8 mouse cellular contexts compared by ENCODE assay signal in genomic region chr19:36409861-36410392, GRCm38 (mm10).
DNase-seq lines count a peak whose midpoint lies in the region; ATAC-seq and TF ChIP-seq lines count a peak whose summit lies in the region.

No protein-coding gene starts in this region.

- peak overlapping the region; percentile 80 for H3K9ac ChIP-seq in ES-E14 (ENCODE audit: insufficient read depth, low read depth, low read length, poor library complexity, severe bottlenecking)
- H3K9ac ChIP-seq in heart, embryonic 11.5 days (ENCODE audit: low read depth, low read length), result peak overlapping the region; percentile 91
- peak overlapping the region; percentile 51 for H3K9ac ChIP-seq in limb, embryonic 15.5 days
- H3K9ac ChIP-seq in neural tube, embryonic 12.5 days, result peak overlapping the region; percentile 72

- H3K36me3 ChIP-seq in ES-E14 (ENCODE audit: control insufficient read depth, insufficient read depth, low read length, poor library complexity, severe bottlenecking), result peaks cover 8% of the 10 kb centered on the region; the same call in 1 of the 2 replicates
- 0 out of 2 replicates have a peak, but pooled peaks cover 4% of the 10 kb centered on the region for H3K36me3 ChIP-seq in heart, embryonic 11.5 days (ENCODE audit: control insufficient read depth, insufficient read depth, low read length)
- H3K36me3 ChIP-seq in limb, embryonic 15.5 days, result no peaks in the 10 kb centered on the region
- H3K36me3 ChIP-seq in neural tube, embryonic 12.5 days, result no peaks in the 10 kb centered on the region

- H3K4me3 ChIP-seq in ES-E14 (ENCODE audit: insufficient read depth in 1 of 2, low read depth in 1 of 2, low read length in 2 of 2, poor library complexity in 1 of 2, severe bottlenecking in 1 of 2), result peak overlapping the region; percentile 87 to 90
- H3K4me3 ChIP-seq in brown adipose tissue, adult 24 weeks (ENCODE audit: insufficient read depth, low read depth, low read length), result peak overlapping the region; percentile 98
- peak overlapping the region; percentile 79 for H3K4me3 ChIP-seq in heart, embryonic 11.5 days (ENCODE audit: low read depth, low read length)
- H3K4me3 ChIP-seq in limb, embryonic 15.5 days, result peak overlapping the region; percentile 75
- peak overlapping the region; percentile 76 for H3K4me3 ChIP-seq in neural tube, embryonic 12.5 days

- H3K9me3 ChIP-seq in ES-E14 (ENCODE audit: control insufficient read depth, insufficient read depth, low read depth, low read length), result no peaks in the 10 kb centered on the region
- no peaks in the 10 kb centered on the region for H3K9me3 ChIP-seq in heart, embryonic 11.5 days (replicated peaks; ENCODE audit: control insufficient read depth, low read length)
- H3K9me3 ChIP-seq in limb, embryonic 15.5 days, result no peaks in the 10 kb centered on the region
- no peaks in the 10 kb centered on the region for H3K9me3 ChIP-seq in neural tube, embryonic 12.5 days

- DNase-seq in left cerebral cortex, postnatal 25 days (ENCODE audit: low spot score in 2 of 2), result peak; percentile 9 to 21
- DNase-seq in left cerebral cortex, adult 11 months (ENCODE audit: low spot score), result no peak
- DNase-seq in ES-E14 (ENCODE audit: low read depth, low spot score), result peak; percentile 22
- DNase-seq in ovary, adult 18-20 months (ENCODE audit: low spot score), result no peak

- peak overlapping the region; percentile 76 for H3K4me2 ChIP-seq in heart, embryonic 11.5 days
- peak overlapping the region; percentile 92 for H3K4me2 ChIP-seq in limb, embryonic 15.5 days
- peak overlapping the region; percentile 86 for H3K4me2 ChIP-seq in neural tube, embryonic 12.5 days (replicated peaks)

- under 1% methylated on average over 69 of the region's 82 CpGs for WGBS in heart, embryonic 11.5 days (ENCODE audit: insufficient replicate concordance)
- under 1% methylated on average over 62 of the region's 82 CpGs for WGBS in limb, embryonic 15.5 days
- WGBS in neural tube, embryonic 12.5 days, result under 1% methylated on average over 68 of the region's 82 CpGs

- no peak overlapping the region for H3K27ac ChIP-seq in ES-E14 (ENCODE audit: insufficient read depth, low read depth, low read length, poor library complexity, severe bottlenecking)
- 0 out of 2 replicates have a peak overlapping the region, but pooled peaks have one; percentile 52 for H3K27ac ChIP-seq in brown adipose tissue, adult 24 weeks (replicated peaks; ENCODE audit: low read depth, low read length)
- peak overlapping the region; percentile 86 for H3K27ac ChIP-seq in heart, embryonic 11.5 days (ENCODE audit: low read depth, low read length)
- no peak overlapping the region for H3K27ac ChIP-seq in limb, embryonic 15.5 days
- no peak overlapping the region for H3K27ac ChIP-seq in neural tube, embryonic 12.5 days

- in situ Hi-C loops in ES-E14 (cut with MboI; ENCODE audit: low sequenced_read_pairs in 2 of 2, unreplicated experiment in 2 of 2), result no loop called here

- ATAC-seq in heart, embryonic 11.5 days (replicated peaks; ENCODE audit: insufficient number of reproducible peaks, low FRiP score, low TSS enrichment), result peak; percentile 73
- no peak for ATAC-seq in limb, embryonic 15.5 days (ENCODE audit: insufficient number of reproducible peaks, low FRiP score, low TSS enrichment, low read depth)
- ATAC-seq in neural tube, embryonic 12.5 days (ENCODE audit: low FRiP score, low read depth), result no peak

- no peaks in the 10 kb centered on the region for H3K27me3 ChIP-seq in heart, embryonic 11.5 days (ENCODE audit: control insufficient read depth, insufficient read depth, low read length)
- peaks cover 19% of the 10 kb centered on the region for H3K27me3 ChIP-seq in limb, embryonic 15.5 days
- H3K27me3 ChIP-seq in neural tube, embryonic 12.5 days (replicated peaks), result peaks cover 5% of the 10 kb centered on the region

- H3K4me1 ChIP-seq in ES-E14 (ENCODE audit: control insufficient read depth in 2 of 2, insufficient read depth in 2 of 2, low read length in 2 of 2, poor library complexity in 1 of 2), result 0 out of 4 replicates have a peak, but pooled peaks cover 0 to 3% of the 10 kb centered on the region in 2 experiments
- no peaks in the 10 kb centered on the region; the same call in 1 of the 2 replicates for H3K4me1 ChIP-seq in brown adipose tissue, adult 24 weeks (ENCODE audit: control insufficient read depth, insufficient read depth, insufficient read length, low read length)
- peaks cover 8% of the 10 kb centered on the region for H3K4me1 ChIP-seq in heart, embryonic 11.5 days (ENCODE audit: control insufficient read depth, insufficient read depth, low read length)
- 0 out of 2 replicates have a peak, but pooled peaks cover 8% of the 10 kb centered on the region for H3K4me1 ChIP-seq in limb, embryonic 15.5 days
- H3K4me1 ChIP-seq in neural tube, embryonic 12.5 days, result peaks cover 4% of the 10 kb centered on the region; the same call in 1 of the 2 replicates

- intact Hi-C loops in left cerebral cortex, postnatal 25 days (cut with DNase I), result loop anchor here (5.0 kb wide), 1 partner anchor 63 kb away; the partner anchor contains the start of gene Pcgf5

TF ChIP-seq in ES-E14, 5 proteins besides CTCF, POLR2A, EP300 and RAD21:
- TF ChIP-seq ZNF384 (IDR thresholded peaks at IDR 0.05; ENCODE audit: low read depth, low read length), result no peak

Comparison
In these comparisons a context has a peak if more than half of its experiments do, and no peak if none do; other contexts are left out.
1. DNase-seq: peak in left cerebral cortex, postnatal 25 days (2 of 2) and ES-E14 (single experiment); none in left cerebral cortex, adult 11 months (single experiment) and ovary, adult 18-20 months (single experiment).
2. H3K27ac ChIP-seq: peak in brown adipose tissue, adult 24 weeks (single experiment) and heart, embryonic 11.5 days (single experiment); none in ES-E14 (single experiment), limb, embryonic 15.5 days (single experiment) and neural tube, embryonic 12.5 days (single experiment).
3. Peak in every context shown above with its lines, with median percentiles within 50 percentile points of each other: H3K4me3 ChIP-seq, H3K9ac ChIP-seq and H3K4me2 ChIP-seq.